Mouse (Mus musculus) thymus, postnatal 4 days (tissue): ENCODE measurements around the gene Klc1.

Source experiments
- DNase-seq: peaks from one replicate; pipeline ENCODE4 v3.0.0; 2021

Klc1 gene

GRCm38 (mm10) chr12:111745274-111745673 is 13.4 kb upstream of the Klc1 start:
- no peak for DNase-seq

- peak; percentile 69 for DNase-seq
These were observed 12.6 kb upstream of the Klc1 start for GRCm38 (mm10) chr12:111746091-111746490.

DNA sequence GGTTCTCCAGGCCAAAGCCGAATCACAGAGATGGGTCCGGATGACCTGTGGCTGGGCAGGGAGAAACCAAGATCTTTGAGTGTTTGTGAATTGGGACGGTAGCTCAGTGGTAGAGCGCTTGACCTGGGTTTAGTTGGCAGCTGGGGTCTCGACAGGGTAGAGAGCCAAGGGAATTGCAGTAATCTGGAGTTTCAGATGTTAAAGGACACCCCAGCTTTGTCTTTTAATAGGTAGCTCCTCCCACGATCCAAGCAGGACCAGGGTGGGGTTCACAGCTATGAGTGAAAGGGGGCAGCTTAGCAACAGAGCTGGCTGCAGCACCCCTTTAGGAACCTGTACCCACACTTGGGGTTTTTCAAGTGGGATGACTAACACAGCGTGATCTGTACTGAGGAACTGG is 11.2 kb upstream of the Klc1 start:
- no peak for DNase-seq

- no peak for DNase-seq
These were observed 7.9 kb upstream of the Klc1 start for GRCm38 (mm10) chr12:111750739-111751138.

- DNase-seq: no peak
These were observed 6.2 kb upstream of the Klc1 start for GRCm38 (mm10) chr12:111752491-111752890.

DNA sequence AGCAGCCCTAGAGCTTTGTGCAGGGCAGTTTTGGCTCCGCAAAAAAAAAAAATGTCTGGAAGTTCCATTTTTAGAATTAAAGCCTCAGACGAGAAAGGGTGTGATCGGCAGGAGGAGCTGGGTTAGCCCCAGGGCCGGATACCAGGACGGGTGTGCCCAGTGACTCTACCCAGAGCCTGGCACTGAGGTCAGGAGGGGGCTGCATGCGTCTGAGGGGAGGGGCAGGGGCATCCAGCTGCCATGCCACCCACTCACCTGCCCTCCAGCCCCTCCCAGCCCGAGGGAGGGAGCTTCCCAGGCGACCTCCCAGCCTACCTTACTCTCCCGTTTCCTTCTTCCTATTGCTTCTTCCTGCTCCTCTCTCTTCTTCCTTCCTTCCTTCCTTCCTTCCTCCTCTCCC is 5.3 kb upstream of the Klc1 start:
- no peak for DNase-seq

- DNase-seq: no peak
These were observed 3.9 kb upstream of the Klc1 start for GRCm38 (mm10) chr12:111754710-111755109.

- DNase-seq: no peak
These were observed 3.4 kb upstream of the Klc1 start for GRCm38 (mm10) chr12:111755231-111755630.

DNA sequence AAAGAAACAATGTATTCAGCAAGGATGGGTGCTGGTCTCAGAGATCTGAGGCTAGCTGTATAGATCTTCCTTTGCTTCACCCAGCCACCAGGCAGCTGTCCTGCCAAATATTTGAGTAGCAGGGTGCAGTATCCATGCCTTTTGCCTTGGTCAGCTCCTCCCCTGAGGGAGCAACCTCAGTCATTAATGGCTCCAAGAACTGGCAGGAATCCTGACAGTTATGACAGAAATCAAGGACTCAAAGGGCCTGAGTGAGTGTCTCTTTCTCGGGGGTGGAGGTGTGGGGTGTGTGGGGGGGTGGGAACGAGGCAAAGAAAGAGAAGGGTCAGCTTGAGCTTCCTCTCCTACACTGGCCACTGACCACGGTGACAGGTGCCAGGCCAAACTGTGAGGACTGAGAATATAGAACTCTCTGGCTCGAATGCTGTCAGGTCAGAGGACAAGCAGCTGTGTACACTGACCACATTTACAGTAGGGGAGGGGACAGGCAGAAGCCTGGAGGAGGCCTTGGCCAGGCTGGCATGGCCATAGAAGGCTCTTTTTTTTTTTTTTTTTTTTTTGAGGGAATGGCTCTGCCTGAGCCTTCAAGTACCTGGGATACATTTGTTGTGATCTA is 2.5 kb upstream of the Klc1 start:
- no peak for DNase-seq

GRCm38 (mm10) chr12:111756698-111757082 is 2.0 kb upstream of the Klc1 start:
- DNase-seq: no peak

GRCm38 (mm10) chr12:111757561-111758325 is 906 bp upstream of the Klc1 start:
- no peak for DNase-seq

GRCm38 (mm10) chr12:111759176-111760061 is 770 bp downstream of the Klc1 start:
- peak; percentile 73 for DNase-seq

DNA sequence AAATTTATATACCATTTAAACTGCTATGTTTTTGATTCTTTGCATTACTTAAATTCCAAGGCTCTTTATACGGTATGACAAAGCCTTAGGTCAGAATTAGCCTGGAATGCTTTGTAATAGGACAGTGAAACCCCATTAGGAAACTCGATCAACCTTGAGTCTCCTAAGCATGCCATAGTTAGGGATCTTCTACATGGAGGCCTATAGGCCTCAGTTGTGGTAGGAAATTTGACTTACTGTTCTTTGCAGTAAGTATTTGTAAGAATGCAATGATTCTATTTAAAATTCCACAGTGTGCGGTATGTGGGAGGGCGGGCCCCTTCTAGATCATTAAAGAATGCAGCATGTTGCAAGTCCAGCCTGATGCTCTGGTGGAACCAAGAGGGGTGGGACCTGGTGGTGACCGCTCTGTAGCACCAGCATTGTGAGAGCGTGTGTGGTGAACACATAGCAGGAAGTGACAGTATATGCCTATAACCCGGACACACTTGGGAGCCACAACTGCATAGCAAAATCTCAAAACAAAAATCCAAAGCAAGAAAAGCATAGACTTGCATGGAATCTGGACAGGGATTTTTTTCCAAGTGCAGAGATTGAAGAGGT is 1.8 kb downstream of the Klc1 start:
- DNase-seq: no peak

DNA sequence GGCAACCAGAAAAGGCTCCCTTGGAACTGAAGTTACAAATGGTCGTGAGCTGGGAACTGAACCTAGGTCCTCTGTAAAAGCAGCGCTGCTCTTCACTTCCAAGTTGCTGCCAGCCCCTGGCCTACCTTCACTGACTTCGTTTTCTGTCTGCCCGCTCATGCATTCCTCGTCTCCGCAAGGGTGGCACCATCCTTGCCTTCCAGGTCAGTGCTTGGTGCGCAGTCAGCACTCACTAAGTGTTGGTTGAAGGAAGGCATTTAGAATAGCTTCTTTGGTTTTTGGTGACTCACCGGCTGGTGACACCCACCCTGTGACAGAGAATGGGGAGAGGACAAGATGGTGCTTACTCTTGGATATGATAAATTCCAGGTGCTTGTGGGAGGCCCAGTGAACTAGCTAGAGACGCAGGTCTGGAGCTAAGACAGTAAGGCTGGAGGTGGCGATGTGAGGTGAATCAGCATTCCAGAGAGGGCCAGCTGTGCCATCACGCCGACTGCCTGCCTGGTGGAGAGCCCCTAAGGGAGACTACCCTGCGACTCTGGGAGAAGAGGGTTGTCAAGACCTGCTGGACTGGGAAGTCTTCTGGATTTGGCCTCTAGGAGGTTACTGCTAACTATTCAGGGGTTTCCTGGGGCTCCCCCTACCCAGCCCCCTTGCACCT is 4.1 kb downstream of the Klc1 start:
- no peak for DNase-seq

DNA sequence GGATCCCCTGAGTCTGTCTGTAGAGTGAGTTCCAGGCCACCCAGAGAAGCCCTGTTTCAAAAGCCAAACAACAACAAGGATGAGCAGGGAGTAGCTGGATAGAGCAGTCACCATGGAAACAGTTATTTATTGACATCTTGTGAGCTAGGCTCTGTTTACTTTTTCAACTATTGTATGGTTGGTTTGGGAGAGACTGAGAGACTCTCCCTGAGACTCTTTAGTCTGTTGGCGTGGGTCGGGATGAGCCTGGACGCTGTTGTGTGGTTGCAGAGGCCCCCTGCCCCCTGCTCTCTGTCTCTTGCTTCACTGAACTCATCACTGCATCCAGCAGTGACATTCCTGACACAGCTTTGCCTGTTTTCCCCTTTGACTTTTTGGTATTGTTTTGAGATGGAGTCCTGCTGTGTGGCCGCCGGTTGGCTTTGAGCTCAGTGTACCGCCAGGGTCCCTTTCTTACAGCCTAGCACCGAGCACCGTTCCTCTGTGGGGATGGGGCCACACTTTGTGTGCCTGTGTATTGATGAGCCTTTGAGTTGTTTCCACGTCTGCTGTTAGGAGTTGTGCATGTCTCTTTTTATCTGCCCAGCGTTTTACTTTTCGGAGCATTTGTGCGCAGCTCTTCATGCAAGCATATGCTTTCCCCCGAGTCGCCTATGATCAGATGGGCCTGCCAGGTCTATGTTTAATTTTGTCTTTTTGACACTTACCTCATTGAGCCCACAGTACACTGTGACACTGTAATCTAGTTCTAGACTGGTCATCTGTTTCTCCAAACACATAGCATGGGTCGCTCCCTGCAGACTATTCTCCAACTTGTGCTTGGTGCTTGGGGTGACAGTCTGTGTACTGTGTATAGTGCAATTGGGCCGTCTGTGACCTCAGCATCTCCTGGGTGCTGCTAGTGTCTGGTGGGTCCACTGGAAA is 7.9 kb downstream of the Klc1 start:
- DNase-seq: no peak

GRCm38 (mm10) chr12:111768322-111768928 is 9.8 kb downstream of the Klc1 start:
- no peak for DNase-seq

GRCm38 (mm10) chr12:111769306-111769705 is 10.7 kb downstream of the Klc1 start:
- DNase-seq: no peak

DNA sequence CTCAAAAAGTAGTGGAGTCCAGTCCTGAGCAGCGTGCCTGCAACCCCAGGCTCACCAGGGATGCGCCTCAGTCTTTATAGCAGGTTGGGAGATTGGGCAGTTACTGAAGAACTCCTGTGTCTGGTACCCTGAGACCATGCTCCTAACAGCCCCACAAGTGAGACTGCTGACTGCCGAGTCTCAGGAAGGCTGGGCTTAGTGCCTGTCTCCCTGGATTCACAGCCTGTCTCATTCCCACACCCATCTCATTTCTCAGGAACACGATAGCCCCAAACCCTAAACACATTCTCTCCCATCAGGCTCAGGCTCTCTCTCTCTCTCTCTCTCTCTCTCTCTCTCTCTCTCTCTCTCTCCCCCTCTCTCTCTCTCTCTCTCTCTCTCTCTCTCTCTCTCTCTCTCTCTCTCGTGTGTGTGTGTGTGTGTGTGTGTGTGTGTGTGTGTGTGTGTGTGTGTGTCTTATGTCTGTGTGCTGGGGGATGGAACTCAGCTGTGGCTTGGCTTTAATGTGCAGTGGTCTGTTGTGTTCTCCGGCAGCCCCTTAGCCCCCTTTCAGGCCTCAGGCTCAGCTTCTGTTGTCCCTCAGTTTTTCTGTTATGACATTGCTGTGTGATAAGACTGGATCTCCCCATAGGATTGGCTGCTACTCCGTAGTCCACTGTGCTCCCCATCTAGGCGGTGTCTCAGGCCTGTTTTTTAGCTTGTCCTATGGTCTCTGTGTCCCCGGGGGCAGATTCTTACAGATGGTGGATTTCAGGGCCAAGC is 11.3 kb downstream of the Klc1 start:
- no peak for DNase-seq

GRCm38 (mm10) chr12:111770651-111771050 is 12.0 kb downstream of the Klc1 start:
- DNase-seq: no peak

GRCm38 (mm10) chr12:111774156-111774555 is 15.5 kb downstream of the Klc1 start:
- no peak for DNase-seq
